Mouse (Mus musculus) cerebellum, postnatal 4 days (tissue): ENCODE measurements around the gene Gm8300.
"Not testable (repeated sequence)": the region's sequence is repeated elsewhere in the genome, so short reads cannot be mapped to it uniquely, and the experiment has no call there.

Experiments used
- DNase-seq, 2 experiments: peaks; one replicate each; pipeline ENCODE4 v3.0.0; 2022; ENCODE audit warnings: low spot score in 2 of 2, mixed read lengths in 1 of 2

Gene Gm8300

GRCm38 (mm10) chr12:87514016-87514415 is at the start of gene Gm8300:
Gene Gm8300, plus strand, starts transcription at chr12:87514316.
- not testable (repeated sequence) for DNase-seq

GRCm38 (mm10) chr12:87464678-87465297 is 49.3 kb upstream of the Gm8300 start:
- DNase-seq: no peak

- no peak for DNase-seq
Measured at GRCm38 (mm10) chr12:87470263-87471136, 43.6 kb upstream of the Gm8300 start.

GRCm38 (mm10) chr12:87471421-87471963 is 42.6 kb upstream of the Gm8300 start:
- DNase-seq: no peak

GRCm38 (mm10) chr12:87471964-87472786 is 41.9 kb upstream of the Gm8300 start, which contains the start of gene Snw1:
Gene Snw1, minus strand, starts transcription at chr12:87472274.
- peak; percentile 86 to 91 for DNase-seq

GRCm38 (mm10) chr12:87474756-87475155 is 39.4 kb upstream of the Gm8300 start:
- DNase-seq: no peak

GRCm38 (mm10) chr12:87482482-87482881 is 31.6 kb upstream of the Gm8300 start:
- not testable (repeated sequence) for DNase-seq

- DNase-seq: not testable (repeated sequence)
Measured at GRCm38 (mm10) chr12:87488683-87489082, 25.4 kb upstream of the Gm8300 start.

- not testable (repeated sequence) for DNase-seq
Measured at GRCm38 (mm10) chr12:87494421-87494820, 19.7 kb upstream of the Gm8300 start, which contains the start of gene Gm5788. Gene Gm5788, plus strand, starts transcription at chr12:87494721.

- not testable (repeated sequence) for DNase-seq
Measured at GRCm38 (mm10) chr12:87519616-87520015, 5.5 kb downstream of the Gm8300 start.

GRCm38 (mm10) chr12:87543927-87544326 is 29.8 kb downstream of the Gm8300 start:
- DNase-seq: no peak

GRCm38 (mm10) chr12:87550628-87551027 is 36.5 kb downstream of the Gm8300 start:
- DNase-seq: not testable (repeated sequence)
